Mouse (Mus musculus) lung, adult 2 months (tissue): ENCODE data around the gene Ptger3.

Experiments used
- CTCF ChIP-seq: fragments of 200-500 bp; IDR thresholded peaks from 2 replicates; pipeline ENCODE4 v1.5.1; 2011; ENCODE audit warnings: mild to moderate bottlenecking, low read length, control low read depth; ENCODE audit not compliant: insufficient read depth
- POLR2A ChIP-seq: fragments of 200-500 bp; IDR thresholded peaks from 2 replicates; pipeline ENCODE4 v1.6.1; 2011; ENCODE audit warnings: low read depth, mild to moderate bottlenecking, control low read depth, low read length, borderline replicate concordance; ENCODE audit errors: extremely low read depth

- TF ChIP-seq CTCF (no peak), POLR2A (no peak)
These were observed 69.0 kb downstream of the Ptger3 start for GRCm38 (mm10) chr3:157635713-157636112.
